Mouse (Mus musculus) spleen, adult 2 months (tissue): Measurements from ENCODE around the gene Cep44.

ENCODE experiments used
- CTCF ChIP-seq: fragments of 200-500 bp; IDR thresholded peaks from 2 replicates; pipeline ENCODE4 v1.5.1; 2011; ENCODE audit warnings: mild to moderate bottlenecking, inconsistent platforms; ENCODE audit not compliant: insufficient read depth, insufficient read length, insufficient replicate concordance; ENCODE audit errors: extremely low read depth
- POLR2A ChIP-seq: fragments of 200-500 bp; IDR thresholded peaks from 2 replicates; pipeline ENCODE4 v1.6.1; 2011; ENCODE audit warnings: low read depth, low read length, inconsistent platforms

DNA sequence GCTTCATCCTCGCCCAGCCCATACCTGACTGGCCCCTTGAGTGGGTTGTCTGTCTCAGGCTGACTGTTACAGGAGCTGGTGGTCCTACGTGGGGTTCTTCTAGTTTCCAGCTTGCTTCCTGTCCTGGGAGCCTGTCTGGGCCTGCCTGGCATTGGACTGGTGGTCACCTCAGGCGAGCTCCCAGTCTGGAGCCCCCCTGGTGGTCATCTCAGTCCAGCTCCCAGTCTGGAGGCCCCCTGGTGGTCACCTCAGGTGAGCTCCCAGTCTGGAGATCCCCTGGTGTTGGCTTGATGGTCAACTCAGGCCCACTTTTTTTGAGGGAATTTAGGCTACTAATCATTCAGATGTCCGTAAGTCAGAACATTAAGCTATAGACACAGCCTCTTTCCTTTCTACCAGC lies 29.8 kb downstream of the Cep44 start:
- TF ChIP-seq CTCF (no peak), POLR2A (no peak)
